Mouse (Mus musculus): ENCODE measurements around the gene Lef1.

GRCm38 (mm10) chr3:131137119-131137781, 27.0 kb downstream of the Lef1 start:
- TF ChIP-seq CTCF (IDR thresholded peaks at IDR 0.05 in 2 of 3, conservative IDR thresholded peaks at IDR 0.05 in 1 of 3; ENCODE audit: control insufficient read depth in 1 of 3, insufficient read depth in 1 of 3, low read depth in 2 of 3, low read length in 3 of 3, poor library complexity in 1 of 3, severe bottlenecking in 1 of 3), result no peak
- TF ChIP-seq TAL1 (IDR thresholded peaks at IDR 0.05; ENCODE audit: low read length), result no peak
- no peak for TF ChIP-seq EP300 (IDR thresholded peaks at IDR 0.05; ENCODE audit: low read depth in 1 of 2, low read length in 2 of 2)
- no peak for TF ChIP-seq MYC (IDR thresholded peaks at IDR 0.05; ENCODE audit: low read depth, low read length)
- no peak for TF ChIP-seq GATA1 (IDR thresholded peaks at IDR 0.05; ENCODE audit: low read depth, low read length)
- TF ChIP-seq POLR2A (IDR thresholded peaks at IDR 0.05; ENCODE audit: control insufficient read depth in 1 of 2, insufficient read depth in 1 of 2, low read depth in 1 of 2, low read length in 2 of 2, poor library complexity in 1 of 2), result no peak
- no peak for TF ChIP-seq TBP (IDR thresholded peaks at IDR 0.05; ENCODE audit: low read depth, low read length)
- TF ChIP-seq ZMIZ1 (IDR thresholded peaks at IDR 0.05; ENCODE audit: low read depth, low read length), result no peak
- no peak for TF ChIP-seq TCF12 (IDR thresholded peaks at IDR 0.05; ENCODE audit: low read depth, low read length)
- no peak for TF ChIP-seq SMC3 (IDR thresholded peaks at IDR 0.05; ENCODE audit: low read depth, low read length)
- no peak for TF ChIP-seq BHLHE40 (IDR thresholded peaks at IDR 0.05; ENCODE audit: borderline replicate concordance, low read depth, low read length)
- no peak for TF ChIP-seq MAZ (IDR thresholded peaks at IDR 0.05; ENCODE audit: low read depth, low read length)

All from MEL (cell line).